Mouse (Mus musculus) liver, embryonic 15.5 days (tissue): ENCODE measurements around the gene Exoc3l2. TPM values are rescaled to one million over a fixed set of nuclear protein-coding genes. Genes with fewer than 3 reads are reported as not detected.
"Not testable (repeated sequence)": the region's sequence is repeated elsewhere in the genome, so short reads cannot be mapped to it uniquely, and the experiment has no call there.

Source experiments
- ATAC-seq: fragments of 200-750 bp; cut with Nextera tagmentation; 2 replicates; pipeline ENCODE4 v1.8.0; 2017; ENCODE audit warnings: moderate number of reproducible peaks, mild to moderate bottlenecking, moderate library complexity; ENCODE audit not compliant: insufficient read depth
- H3K27ac ChIP-seq: fragments of 300-500 bp; sonication (generic); replicated peaks from 2 replicates; pipeline ENCODE4 v1.5.1; 2015; ENCODE audit warnings: mild to moderate bottlenecking, inconsistent platforms
- H3K27me3 ChIP-seq: fragments of 300-500 bp; sonication (generic); 2 replicates; pipeline ENCODE4 v1.6.1; 2015; ENCODE audit warnings: mild to moderate bottlenecking, inconsistent platforms
- H3K36me3 ChIP-seq: fragments of 300-500 bp; sonication (generic); replicated peaks from 2 replicates; pipeline ENCODE4 v1.6.1; 2015; ENCODE audit warnings: moderate library complexity, mild to moderate bottlenecking, inconsistent platforms
- H3K4me1 ChIP-seq: fragments of 300-500 bp; sonication (generic); replicated peaks from 2 replicates; pipeline ENCODE4 v1.6.1; 2015; ENCODE audit warnings: inconsistent platforms
- H3K4me2 ChIP-seq: fragments of 300-500 bp; sonication (generic); 2 replicates; pipeline ENCODE4 v1.6.1; 2015; ENCODE audit warnings: moderate library complexity, mild to moderate bottlenecking, inconsistent platforms
- H3K4me3 ChIP-seq: fragments of 300-500 bp; sonication (generic); replicated peaks from 2 replicates; pipeline ENCODE4 v1.5.1; 2015; ENCODE audit warnings: mild to moderate bottlenecking, inconsistent platforms
- H3K9ac ChIP-seq: fragments of 300-500 bp; sonication (generic); 2 replicates; pipeline ENCODE4 v1.6.1; 2015; ENCODE audit warnings: moderate library complexity, mild to moderate bottlenecking, inconsistent platforms
- H3K9me3 ChIP-seq: fragments of 300-500 bp; sonication (generic); replicated peaks from 2 replicates; pipeline ENCODE4 v1.6.1; 2016; ENCODE audit warnings: inconsistent platforms
- WGBS: fragments of 180-500 bp; shearing (Covaris S2); methylation state at CpG from one replicate; pipeline ENCODE4 v1.1.7; 2015; ENCODE audit warnings: mixed read lengths; ENCODE audit not compliant: insufficient replicate concordance; 5-methylcytosine and 5-hydroxymethylcytosine counted together
- polyA plus RNA-seq: library from polyadenylated mRNA; unstranded; fragments of >200 nt; fragmentation: Nextera tagmentation; extraction: Ambion mirVana; gene quantifications from 2 replicates; pipeline ENCODE4 v1.2.1, GENCODE M21; 2015

Gene Exoc3l2
- polyA plus RNA-seq, 1 experiment from 2014 or later = 0.85 TPM

DNA sequence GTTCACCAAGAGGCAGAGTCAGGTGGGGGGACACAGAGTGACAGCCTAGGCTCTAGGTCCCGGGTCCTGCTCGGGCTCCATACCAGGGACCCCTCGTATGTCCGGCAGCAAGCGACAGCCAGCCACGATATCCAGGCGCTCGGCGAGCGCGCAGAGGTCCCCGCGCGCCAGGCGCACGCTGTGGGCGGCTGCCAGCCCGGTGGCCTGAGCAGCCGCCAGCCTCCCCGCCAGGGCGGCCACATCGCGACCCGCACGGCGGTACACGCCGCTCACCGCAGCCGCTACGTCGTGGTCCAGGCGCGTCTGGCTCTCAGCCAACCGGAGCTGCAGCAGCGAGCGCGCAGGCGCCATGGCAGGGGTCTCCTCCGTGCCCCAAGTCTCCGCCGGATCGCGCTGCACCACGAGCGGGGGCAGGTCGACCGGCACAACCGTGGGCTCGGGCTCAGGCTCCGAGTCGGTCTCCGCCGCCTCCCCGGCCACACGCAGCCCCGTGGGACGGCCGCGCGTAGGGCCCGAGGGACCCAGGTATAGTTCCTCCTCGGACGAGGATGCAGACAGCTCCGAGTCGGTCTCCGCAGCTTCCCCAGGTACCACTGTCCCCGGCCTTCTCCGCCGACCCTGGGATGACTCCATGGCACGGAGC lies 44.0 kb downstream of the Exoc3l2 start:
- Histone ChIP-seq H3K4me3 (peak overlapping the region; percentile 93), H3K9me3 (no peaks in the 10 kb centered on the region), H3K27ac (peak overlapping the region; percentile 88; the same call in 1 of the 2 replicates), H3K9ac (peak overlapping the region; percentile 78), H3K36me3 (no peaks in the 10 kb centered on the region), H3K4me2 (peak overlapping the region; percentile 93), H3K4me1 (peaks cover 39% of the 10 kb centered on the region), H3K27me3 (0 out of 2 replicates have a peak, but pooled peaks cover 8% of the 10 kb centered on the region)
- ATAC-seq = no peak
- WGBS = 3% methylated on average over 71 of the region's 71 CpGs

DNA sequence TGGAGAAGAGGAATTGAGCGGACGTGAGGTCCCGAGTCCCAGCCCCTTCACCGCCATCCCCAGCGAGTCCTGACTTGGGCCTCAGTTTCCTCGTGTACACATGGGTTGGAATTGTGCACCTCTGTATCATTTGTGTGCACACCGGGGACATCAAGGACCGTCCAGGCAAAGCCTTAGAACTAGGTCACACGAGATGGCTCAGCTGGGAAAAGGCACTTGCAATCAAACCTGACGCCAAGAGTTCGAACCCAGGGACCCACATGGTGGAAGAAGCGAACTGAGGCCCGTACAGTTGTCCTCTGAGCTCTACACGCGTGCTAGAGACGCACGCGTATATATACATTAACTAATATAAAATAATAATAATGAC lies 44.5 kb downstream of the Exoc3l2 start:
- 2% methylated on average over 18 of the region's 18 CpGs for WGBS
- Histone ChIP-seq H3K9ac (peak overlapping the region; percentile 78), H3K4me1 (peaks cover 39% of the 10 kb centered on the region), H3K36me3 (no peaks in the 10 kb centered on the region), H3K4me3 (peak overlapping the region; percentile 93), H3K9me3 (no peaks in the 10 kb centered on the region), H3K27ac (peak overlapping the region; percentile 88; the same call in 1 of the 2 replicates), H3K4me2 (peak overlapping the region; percentile 93), H3K27me3 (0 out of 2 replicates have a peak, but pooled peaks cover 8% of the 10 kb centered on the region)
- no peak for ATAC-seq

DNA sequence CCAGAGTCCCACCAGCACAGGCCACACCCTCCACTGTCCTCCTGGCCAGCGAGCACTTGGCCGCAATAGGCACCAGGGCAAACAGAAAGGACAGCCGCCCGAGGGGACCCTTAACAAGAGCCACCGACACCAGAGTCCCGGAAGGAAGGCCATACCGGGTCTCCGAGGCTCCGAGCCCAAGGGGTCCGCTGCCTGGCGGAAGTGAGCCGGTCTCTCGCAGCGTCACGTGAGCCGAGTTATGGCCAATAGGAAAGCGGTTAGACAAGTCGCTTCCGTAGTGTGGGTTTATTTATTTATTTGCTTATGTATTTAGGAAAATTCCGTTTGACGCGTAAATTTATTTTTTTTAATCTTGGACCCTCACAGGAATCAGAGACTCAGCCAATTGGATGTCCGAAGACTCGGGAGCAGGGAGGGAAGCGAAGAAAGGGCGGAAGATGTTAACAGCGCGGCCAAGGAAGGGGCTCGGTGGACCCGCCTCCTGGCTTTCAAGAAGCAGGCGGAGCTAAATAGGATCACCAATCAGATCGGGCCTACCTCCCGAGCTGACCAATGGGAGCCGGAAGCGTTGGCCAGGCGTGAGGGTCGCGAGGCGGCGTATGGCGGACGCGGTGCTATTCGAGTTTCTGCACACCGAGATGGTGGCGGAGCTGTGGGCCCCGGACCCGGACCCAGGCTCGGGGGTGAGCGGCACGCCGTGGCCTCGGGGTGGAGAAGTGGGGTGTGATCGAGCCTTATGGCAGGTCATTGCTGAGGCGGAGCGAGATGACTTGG lies 45.2 kb downstream of the Exoc3l2 start, which contains the start of the genes Bloc1s3 and Trappc6a:
Bloc1s3 (minus strand) TSS at position 218 of the 774 bp plus-strand sequence.
Trappc6a (plus strand) TSS at position 246 of the 774 bp plus-strand sequence.
- 0 out of 2 replicates have a peak, but pooled peaks cover 8% of the 10 kb centered on the region for H3K27me3 ChIP-seq
- peak; percentile 95 for ATAC-seq
- peaks cover 39% of the 10 kb centered on the region for H3K4me1 ChIP-seq
- peak within 1 kb of the TSS; percentile 93 for H3K4me2 ChIP-seq
- no peaks in the 10 kb centered on the region for H3K9me3 ChIP-seq
- no peaks in the 10 kb centered on the region for H3K36me3 ChIP-seq
- H3K27ac ChIP-seq = peak within 1 kb of the TSS; percentile 88
- H3K9ac ChIP-seq = peak within 1 kb of the TSS; percentile 78
- WGBS = under 1% methylated on average over 56 of the region's 56 CpGs
- H3K4me3 ChIP-seq = peak within 1 kb of the TSS; percentile 93

DNA sequence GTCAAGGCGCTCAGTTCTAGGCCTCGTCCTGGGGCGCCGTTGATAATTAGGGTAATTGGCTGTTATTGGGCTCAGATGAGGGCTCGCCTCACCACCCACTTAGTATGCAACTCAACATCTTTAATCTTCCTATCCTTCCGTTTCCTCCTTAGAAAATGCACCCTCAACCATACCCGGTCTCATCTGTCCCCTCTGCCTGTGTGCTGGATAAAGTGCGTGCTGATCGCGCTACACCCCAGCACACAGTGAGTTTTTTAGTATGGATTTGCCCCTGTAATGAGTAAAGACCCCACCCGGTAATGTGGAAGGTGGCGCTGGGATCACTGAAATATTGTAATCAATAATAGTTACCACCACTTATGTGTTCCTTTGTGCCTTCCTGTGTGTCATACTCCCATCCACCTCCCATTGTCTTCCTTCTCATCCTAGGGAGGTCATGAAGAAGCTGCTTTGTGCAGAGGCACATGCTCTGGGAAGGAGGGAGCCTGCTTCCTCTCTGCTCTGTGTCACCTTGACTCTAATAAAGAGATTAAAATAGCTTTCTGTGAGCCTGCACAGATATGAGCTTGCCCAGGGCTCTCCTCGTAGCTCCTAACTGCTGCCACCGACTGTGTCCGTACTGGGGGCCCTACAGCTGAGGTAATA lies 45.9 kb downstream of the Exoc3l2 start:
- H3K9me3 ChIP-seq = no peaks in the 10 kb centered on the region
- peak overlapping the region; percentile 88 for H3K27ac ChIP-seq
- ATAC-seq = peak; percentile 19
- peak overlapping the region; percentile 93 for H3K4me2 ChIP-seq
- 2% methylated on average over 15 of the region's 15 CpGs for WGBS
- peaks cover 33% of the 10 kb centered on the region for H3K4me1 ChIP-seq
- H3K4me3 ChIP-seq = peak overlapping the region; percentile 93
- H3K36me3 ChIP-seq = no peaks in the 10 kb centered on the region
- H3K9ac ChIP-seq = peak overlapping the region; percentile 78
- H3K27me3 ChIP-seq = 0 out of 2 replicates have a peak, but pooled peaks cover 8% of the 10 kb centered on the region

DNA sequence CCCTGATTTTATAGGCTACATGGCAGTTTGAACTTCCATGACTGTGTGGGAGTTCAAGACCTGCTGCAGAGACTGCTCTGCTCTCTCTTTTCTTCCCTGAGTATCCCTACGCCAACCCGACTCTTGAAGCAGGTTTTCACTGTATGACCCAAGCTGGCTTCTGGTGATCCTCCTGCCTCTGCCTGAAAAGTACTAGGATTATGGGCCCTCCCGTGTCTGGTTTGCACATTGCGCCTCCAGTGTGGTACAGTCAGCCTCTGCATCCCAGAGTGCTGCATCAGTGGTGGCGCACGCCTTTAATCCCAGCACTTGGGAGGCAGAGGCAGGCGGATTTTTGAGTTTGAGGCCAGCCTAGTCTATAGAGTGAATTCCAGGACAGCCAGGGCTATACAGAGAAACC lies 46.7 kb downstream of the Exoc3l2 start:
- H3K4me1 ChIP-seq = peaks cover 33% of the 10 kb centered on the region
- 77% methylated on average over 7 of the region's 7 CpGs for WGBS
- H3K4me3 ChIP-seq = peak overlapping the region; percentile 93; the same call in 1 of the 2 replicates
- peak overlapping the region; percentile 93 for H3K4me2 ChIP-seq
- H3K36me3 ChIP-seq = no peaks in the 10 kb centered on the region
- no peak for ATAC-seq
- 0 out of 2 replicates have a peak, but pooled peaks cover 8% of the 10 kb centered on the region for H3K27me3 ChIP-seq
- H3K9me3 ChIP-seq = no peaks in the 10 kb centered on the region
- no peak overlapping the region for H3K27ac ChIP-seq
- no peak overlapping the region for H3K9ac ChIP-seq

DNA sequence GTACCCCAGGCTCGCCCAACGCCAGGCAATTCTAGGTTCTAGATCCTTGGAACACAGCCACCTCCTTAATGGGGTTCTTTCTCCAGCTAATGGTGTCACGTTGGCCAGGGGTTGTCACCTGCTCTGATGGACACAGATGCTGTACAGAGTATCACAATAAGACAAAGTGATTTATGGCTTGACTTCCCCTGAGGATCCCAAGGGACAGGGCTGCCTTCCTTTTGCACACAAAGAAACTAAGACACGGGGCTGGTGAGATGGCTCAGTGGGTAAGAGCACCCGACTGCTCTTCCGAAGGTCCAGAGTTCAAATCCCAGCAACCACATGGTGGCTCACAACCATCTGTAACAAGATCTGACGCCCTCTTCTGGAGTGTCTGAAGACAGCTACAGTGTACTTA lies 48.8 kb downstream of the Exoc3l2 start:
- H3K4me3 ChIP-seq, H3K4me2 ChIP-seq, H3K36me3 ChIP-seq, H3K9me3 ChIP-seq, H3K27ac ChIP-seq, ATAC-seq, H3K9ac ChIP-seq: not testable (repeated sequence)
- Histone ChIP-seq H3K4me1 (peaks cover 26% of the 10 kb centered on the region), H3K27me3 (peaks cover 28% of the 10 kb centered on the region)
- WGBS = 71% methylated on average over 7 of the region's 7 CpGs

DNA sequence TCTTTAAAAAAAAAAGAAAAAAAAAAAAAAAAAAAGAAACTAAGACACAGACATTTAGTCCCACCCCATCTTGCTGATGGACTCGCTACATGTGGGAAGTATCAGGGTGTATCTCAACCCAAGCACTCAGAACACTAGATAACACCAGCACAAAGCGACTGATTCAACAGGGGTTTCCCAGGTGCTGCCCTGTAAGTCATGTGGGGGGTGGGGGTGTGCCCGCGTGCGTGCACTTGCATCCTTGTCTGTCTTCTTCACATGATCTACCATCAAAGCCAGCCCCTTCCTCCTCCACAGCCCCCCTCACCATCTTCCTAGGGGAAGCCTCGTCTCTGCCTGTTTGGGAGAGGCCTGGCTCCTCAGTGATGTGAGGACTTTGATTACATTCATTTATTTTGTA lies 49.2 kb downstream of the Exoc3l2 start:
- Histone ChIP-seq H3K9me3 (no peaks in the 10 kb centered on the region), H3K4me2 (no peak overlapping the region), H3K36me3 (no peaks in the 10 kb centered on the region), H3K27ac (no peak overlapping the region), H3K4me1 (peaks cover 21% of the 10 kb centered on the region), H3K9ac (no peak overlapping the region), H3K27me3 (peaks cover 28% of the 10 kb centered on the region), H3K4me3 (no peak overlapping the region)
- 49% methylated on average over 6 of the region's 6 CpGs for WGBS
- ATAC-seq = no peak

DNA sequence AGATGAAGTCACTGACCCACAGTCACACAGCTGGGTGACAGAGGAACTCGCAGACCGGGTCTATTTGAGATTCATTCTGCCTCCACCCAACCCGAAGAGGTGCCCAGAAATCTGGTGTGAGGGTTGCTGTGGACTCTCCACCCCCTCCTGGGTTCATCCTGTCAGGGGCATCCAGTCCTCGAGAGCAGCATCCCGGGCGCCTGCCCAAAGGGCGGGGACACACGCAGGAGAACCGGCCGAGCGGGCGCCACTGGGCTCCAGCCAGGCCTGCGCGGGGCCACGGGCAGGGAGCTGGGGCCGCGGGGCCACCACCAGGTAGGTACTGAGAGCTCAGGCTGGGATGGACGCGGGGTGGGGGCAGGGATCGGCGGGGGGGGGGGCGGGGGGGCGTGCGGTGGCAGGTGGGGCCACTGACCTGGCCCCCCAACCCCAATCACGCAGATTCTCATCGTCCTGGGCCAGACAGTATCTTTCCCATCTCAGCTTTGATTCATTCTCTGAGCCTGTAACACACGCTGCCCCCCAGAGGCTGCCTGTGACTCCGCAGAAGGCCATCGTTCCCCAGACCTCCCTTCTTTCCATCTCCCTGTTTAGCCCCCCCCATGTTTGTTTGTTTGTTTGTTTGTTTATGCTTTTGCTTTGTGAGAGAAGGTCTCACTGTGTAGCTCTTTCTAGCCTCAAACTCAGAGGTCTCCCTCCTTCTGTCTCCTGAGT lies 54.7 kb downstream of the Exoc3l2 start, which contains the start of gene Nkpd1:
Nkpd1 (plus strand) TSS at position 187 of the 714 bp plus-strand sequence.
- Histone ChIP-seq H3K9me3 (no peaks in the 10 kb centered on the region), H3K27ac (no peak within 1 kb of the TSS), H3K4me2 (no peak within 1 kb of the TSS; the same call in 1 of the 2 replicates), H3K9ac (no peak within 1 kb of the TSS), H3K4me1 (peaks cover 11% of the 10 kb centered on the region), H3K4me3 (no peak within 1 kb of the TSS), H3K36me3 (no peaks in the 10 kb centered on the region), H3K27me3 (peaks cover 80% of the 10 kb centered on the region)
- 5% methylated on average over 29 of the region's 29 CpGs for WGBS
- no peak for ATAC-seq

DNA sequence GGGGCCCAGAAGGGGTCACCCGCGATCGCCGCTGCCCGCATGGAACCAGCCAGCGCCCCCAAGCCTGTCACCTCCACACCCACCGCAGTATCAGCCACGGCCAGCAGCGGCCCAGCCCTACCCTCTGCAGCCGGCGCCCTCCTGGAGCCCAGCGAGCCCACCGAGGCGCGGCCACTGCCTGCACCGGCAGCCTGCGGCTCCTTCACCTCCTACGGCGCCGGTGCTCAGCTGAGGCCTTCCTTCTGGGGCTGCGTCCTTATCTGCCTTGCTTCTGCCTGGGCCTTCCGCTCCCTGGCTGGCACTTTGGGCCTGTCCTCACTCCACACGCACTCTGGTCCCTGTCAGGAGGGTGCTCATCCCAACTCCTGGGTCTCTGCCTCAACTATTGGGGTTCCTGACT lies 56.9 kb downstream of the Exoc3l2 start:
- WGBS = 4% methylated on average over 22 of the region's 23 CpGs
- H3K27me3 ChIP-seq = peaks cover 100% of the 10 kb centered on the region
- peak overlapping the region; percentile 44 for H3K4me2 ChIP-seq
- H3K9ac ChIP-seq = no peak overlapping the region
- H3K4me1 ChIP-seq = peaks cover 28% of the 10 kb centered on the region
- no peak overlapping the region for H3K27ac ChIP-seq
- 0 out of 2 replicates have a peak overlapping the region, but pooled peaks have one; percentile 12 for H3K4me3 ChIP-seq
- ATAC-seq = no peak
- no peaks in the 10 kb centered on the region for H3K9me3 ChIP-seq
- no peaks in the 10 kb centered on the region for H3K36me3 ChIP-seq

DNA sequence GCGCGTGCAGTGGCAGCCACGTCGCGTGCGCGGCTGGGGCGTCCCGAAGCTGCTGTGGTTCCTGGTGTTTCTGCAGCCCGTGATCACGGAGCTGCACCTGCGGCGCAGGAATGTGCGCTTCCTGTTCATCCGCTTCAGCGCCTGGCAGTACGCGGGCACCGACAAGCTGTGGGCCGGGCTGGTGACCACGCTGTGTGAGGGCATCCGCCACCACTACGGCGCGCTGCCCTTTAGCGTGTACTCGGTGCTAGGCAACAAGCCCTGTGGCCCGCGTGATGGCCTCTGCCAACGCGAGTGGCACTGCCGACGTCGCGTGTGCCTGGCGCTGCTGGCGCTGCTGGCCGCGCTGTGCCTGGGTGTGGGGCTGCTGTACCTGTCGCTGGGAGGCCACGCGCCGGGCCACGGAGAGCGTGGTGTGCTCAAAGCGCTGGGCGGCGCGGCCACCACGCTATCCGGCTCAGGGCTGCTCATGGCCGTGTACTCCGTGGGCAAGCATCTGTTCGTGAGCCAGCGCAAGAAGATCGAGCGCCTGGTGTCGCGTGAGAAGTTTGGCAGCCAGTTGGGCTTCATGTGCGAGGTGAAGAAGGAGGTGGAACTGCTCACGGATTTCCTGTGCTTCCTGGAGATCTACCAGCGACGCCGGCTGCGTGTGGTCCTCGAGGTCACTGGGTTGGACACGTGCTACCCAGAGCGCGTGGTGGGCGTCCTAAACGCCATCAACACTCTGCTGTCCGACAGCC lies 60.1 kb downstream of the Exoc3l2 start:
- 12% methylated on average over 72 of the region's 72 CpGs for WGBS
- Histone ChIP-seq H3K27me3 (peaks cover 84% of the 10 kb centered on the region), H3K4me2 (peak overlapping the region; percentile 61), H3K36me3 (no peaks in the 10 kb centered on the region), H3K27ac (no peak overlapping the region), H3K9ac (no peak overlapping the region), H3K4me3 (peak overlapping the region; percentile 37; the same call in 1 of the 2 replicates), H3K4me1 (peaks cover 28% of the 10 kb centered on the region), H3K9me3 (no peaks in the 10 kb centered on the region)
- no peak for ATAC-seq
